Mouse (Mus musculus): ENCODE measurements around the gene Gm5861.
"Not testable (repeated sequence)": the region's sequence is repeated elsewhere in the genome, so short reads cannot be mapped to it uniquely, and the experiment has no call there.

Gm5861 gene

DNA sequence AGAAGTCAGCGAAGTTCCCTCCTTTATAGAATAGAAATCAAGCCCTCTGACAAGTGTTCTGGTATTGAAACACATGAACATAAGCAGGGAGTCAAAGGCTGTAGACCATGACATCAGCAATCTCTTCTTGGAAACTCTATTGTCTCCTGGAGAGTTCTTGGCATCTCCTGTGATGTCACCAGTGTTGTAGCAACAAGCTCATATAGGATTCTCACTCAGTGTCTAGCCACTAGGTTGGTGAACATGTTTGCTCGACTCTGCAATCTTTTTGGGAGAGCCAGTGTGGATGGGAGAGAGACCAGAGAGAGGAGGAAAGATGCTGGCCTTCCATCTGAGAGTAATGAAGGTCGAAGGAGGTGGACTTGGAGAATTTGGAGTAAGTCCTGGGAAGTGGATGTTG, at the start of gene Gm5861:
Gene Gm5861 (plus strand): TSS at position 301 of the 400 bp plus-strand sequence.
- DNase-seq (ENCODE audit: low read depth), result not testable (repeated sequence)

DNA sequence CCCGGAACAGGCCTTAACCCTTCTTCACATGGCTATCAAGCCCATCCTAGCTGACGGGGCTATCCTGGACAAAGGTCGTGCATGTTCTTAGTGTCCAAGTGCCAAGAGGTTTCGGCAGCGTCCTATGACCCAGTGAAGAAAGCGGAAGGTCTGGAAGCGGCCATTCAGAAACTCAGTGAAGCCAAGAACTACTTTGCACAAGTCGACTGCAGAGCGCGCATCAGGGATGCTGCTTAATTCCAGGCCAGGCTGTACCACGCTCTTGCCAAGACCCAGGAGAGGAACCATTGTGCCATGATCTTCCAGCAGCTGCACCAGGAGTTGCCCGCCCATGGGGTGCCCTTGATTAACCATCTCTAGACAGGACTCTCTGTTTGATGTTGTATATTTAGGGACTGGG, 44.8 kb upstream of the Gm5861 start:
- DNase-seq (ENCODE audit: low read depth), result not testable (repeated sequence)

All from induced T-regulatory cell, adult 2 months (primary cell).